Mouse (Mus musculus) myocyte (in vitro differentiated cells): ENCODE measurements around the gene 1700025G04Rik. TPM values are rescaled to one million over a fixed set of nuclear protein-coding genes. Genes with fewer than 3 reads are reported as not detected.

Experiments used
- H3K27me3 ChIP-seq: one replicate; pipeline ENCODE4 v1.6.1; 2011; ENCODE audit not compliant: control insufficient read depth, insufficient read depth, insufficient read length
- H3K36me3 ChIP-seq: one replicate; pipeline ENCODE4 v1.6.1; 2011; ENCODE audit not compliant: control insufficient read depth, insufficient read depth
- H3K4me2 ChIP-seq: one replicate; pipeline ENCODE4 v1.6.1; 2011; ENCODE audit warnings: low read depth, control low read depth
- H3K4me3 ChIP-seq: one replicate; pipeline ENCODE4 v1.5.1; 2011; ENCODE audit warnings: mild to moderate bottlenecking, control low read depth, moderate library complexity
- H3K79me2 ChIP-seq: one replicate; pipeline ENCODE4 v1.6.1; 2011; ENCODE audit not compliant: control insufficient read depth, insufficient read depth
- H3ac ChIP-seq: one replicate; pipeline ENCODE4 v1.6.1; 2011; ENCODE audit not compliant: control insufficient read depth, insufficient read length
- CEBPB ChIP-seq: IDR thresholded peaks from 2 replicates; pipeline ENCODE4 v1.6.1; 2011; ENCODE audit warnings: mild to moderate bottlenecking, moderate library complexity; ENCODE audit not compliant: poor library complexity, insufficient read depth, severe bottlenecking
- E2F4 ChIP-seq: IDR thresholded peaks from one replicate; pipeline ENCODE4 v1.6.1; 2011; ENCODE audit warnings: mild to moderate bottlenecking, control low read depth, moderate library complexity; ENCODE audit not compliant: insufficient read depth
- MAX ChIP-seq: IDR thresholded peaks from one replicate; pipeline ENCODE4 v1.6.1; 2011; ENCODE audit warnings: low read depth, mild to moderate bottlenecking, control low read depth
- MYOD1 ChIP-seq, 3 experiments: IDR thresholded peaks; one replicate each; pipeline ENCODE4 v1.6.1; 2011; ENCODE audit warnings: control low read depth in 2 of 3, low read depth in 2 of 3, mild to moderate bottlenecking in 2 of 3, moderate library complexity in 1 of 3; ENCODE audit not compliant: insufficient read length in 2 of 3, control insufficient read depth in 1 of 3
- MYOG ChIP-seq, 3 experiments: IDR thresholded peaks; one replicate each; pipeline ENCODE4 v1.6.1; 2011; ENCODE audit warnings: control low read depth in 2 of 3, low read depth in 2 of 3, mild to moderate bottlenecking in 2 of 3; ENCODE audit not compliant: insufficient read length in 2 of 3, control insufficient read depth in 1 of 3, insufficient read depth in 1 of 3
- POLR2A ChIP-seq: IDR thresholded peaks from one replicate; pipeline ENCODE4 v1.6.1; 2011; ENCODE audit warnings: low read depth, mild to moderate bottlenecking, control low read depth, moderate library complexity; ENCODE audit not compliant: insufficient read length
- POLR2AphosphoS2 ChIP-seq: IDR thresholded peaks from one replicate; pipeline ENCODE4 v1.6.1; 2011; ENCODE audit warnings: low read depth, control low read depth; ENCODE audit not compliant: insufficient read length
- REST ChIP-seq: IDR thresholded peaks from one replicate; pipeline ENCODE4 v1.6.1; 2011; ENCODE audit warnings: mild to moderate bottlenecking, control low read depth, moderate library complexity; ENCODE audit not compliant: insufficient read depth, insufficient read length
- SRF ChIP-seq: IDR thresholded peaks from one replicate; pipeline ENCODE4 v1.6.1; 2011; ENCODE audit warnings: low read depth; ENCODE audit not compliant: control insufficient read depth, insufficient read length
- TCF12 ChIP-seq: IDR thresholded peaks from one replicate; pipeline ENCODE4 v1.6.1; 2011; ENCODE audit warnings: mild to moderate bottlenecking, control low read depth; ENCODE audit not compliant: poor library complexity, insufficient read depth, severe bottlenecking
- TCF3 ChIP-seq: IDR thresholded peaks from one replicate; pipeline ENCODE4 v1.6.1; 2011; ENCODE audit warnings: low read depth, control low read depth; ENCODE audit not compliant: insufficient read length
- USF1 ChIP-seq: IDR thresholded peaks from one replicate; pipeline ENCODE4 v1.6.1; 2011; ENCODE audit warnings: low read depth, mild to moderate bottlenecking, control low read depth, moderate library complexity
- polyA plus RNA-seq: library from polyadenylated mRNA; unstranded; fragments of >200 nt; fragmentation: generic; extraction: Trizol; gene quantifications from one replicate; pipeline ENCODE4 v1.2.1, GENCODE M21; 2012; ENCODE audit warnings: missing spikeins

The 1700025G04Rik gene
- polyA plus RNA-seq, 1 experiment: 3.3 TPM

- H3K36me3 ChIP-seq: no peaks in the 10 kb centered on the region
- TF ChIP-seq USF1 (no peak), MYOD1 (IDR thresholded peaks at IDR 0.05; ENCODE audit: control insufficient read depth in 1 of 3, insufficient read length in 2 of 3, low read depth in 2 of 3) (no peak), E2F4 (no peak), POLR2AphosphoS2 (no peak), TCF3 (no peak), CEBPB (no peak), MAX (no peak), MYOG (IDR thresholded peaks at IDR 0.05; ENCODE audit: control insufficient read depth in 1 of 3, insufficient read depth in 1 of 3, insufficient read length in 2 of 3, low read depth in 2 of 3) (no peak), POLR2A (no peak), SRF (no peak), REST (no peak), TCF12 (no peak)
- no peak overlapping the region for H3K4me3 ChIP-seq
- no peak overlapping the region for H3K4me2 ChIP-seq
- H3K79me2 ChIP-seq: no peaks in the 10 kb centered on the region
- no peaks in the 10 kb centered on the region for H3K27me3 ChIP-seq
- H3ac ChIP-seq: no peak overlapping the region
Measured at GRCm38 (mm10) chr1:151925738-151926137, 164.2 kb downstream of the 1700025G04Rik start.

GRCm38 (mm10) chr1:151918806-151919357 is 171.0 kb downstream of the 1700025G04Rik start:
- Histone ChIP-seq H3K4me2 (no peak overlapping the region), H3K79me2 (no peaks in the 10 kb centered on the region), H3K4me3 (no peak overlapping the region), H3K27me3 (no peaks in the 10 kb centered on the region), H3K36me3 (no peaks in the 10 kb centered on the region), H3ac (no peak overlapping the region)
- TF ChIP-seq CEBPB (no peak), REST (no peak), POLR2A (no peak), POLR2AphosphoS2 (no peak), TCF3 (no peak), MYOD1 (IDR thresholded peaks at IDR 0.05; ENCODE audit: control insufficient read depth in 1 of 3, insufficient read length in 2 of 3, low read depth in 2 of 3) (no peak), USF1 (no peak), E2F4 (no peak), MYOG (IDR thresholded peaks at IDR 0.05; ENCODE audit: control insufficient read depth in 1 of 3, insufficient read depth in 1 of 3, insufficient read length in 2 of 3, low read depth in 2 of 3) (no peak), MAX (no peak), TCF12 (no peak), SRF (no peak)

GRCm38 (mm10) chr1:151917736-151918135 is 172.2 kb downstream of the 1700025G04Rik start:
- no peak overlapping the region for H3ac ChIP-seq
- H3K4me2 ChIP-seq: no peak overlapping the region
- no peak overlapping the region for H3K4me3 ChIP-seq
- TF ChIP-seq E2F4: no peak
- TF ChIP-seq POLR2AphosphoS2: no peak
- TF ChIP-seq MAX: no peak
- no peak for TF ChIP-seq REST
- no peak for TF ChIP-seq MYOG (IDR thresholded peaks at IDR 0.05; ENCODE audit: control insufficient read depth in 1 of 3, insufficient read depth in 1 of 3, insufficient read length in 2 of 3, low read depth in 2 of 3)
- no peak for TF ChIP-seq TCF3
- H3K36me3 ChIP-seq: no peaks in the 10 kb centered on the region
- H3K79me2 ChIP-seq: no peaks in the 10 kb centered on the region
- H3K27me3 ChIP-seq: no peaks in the 10 kb centered on the region

GRCm38 (mm10) chr1:151914494-151914893 is 175.4 kb downstream of the 1700025G04Rik start:
- no peaks in the 10 kb centered on the region for H3K79me2 ChIP-seq
- H3K4me3 ChIP-seq: no peak overlapping the region
- no peaks in the 10 kb centered on the region for H3K36me3 ChIP-seq
- H3K4me2 ChIP-seq: no peak overlapping the region
- no peak overlapping the region for H3ac ChIP-seq
- no peaks in the 10 kb centered on the region for H3K27me3 ChIP-seq
- TF ChIP-seq MYOG (IDR thresholded peaks at IDR 0.05; ENCODE audit: control insufficient read depth in 1 of 3, insufficient read depth in 1 of 3, insufficient read length in 2 of 3, low read depth in 2 of 3) (no peak), REST (no peak), SRF (no peak), POLR2AphosphoS2 (no peak), POLR2A (no peak), E2F4 (no peak), MYOD1 (IDR thresholded peaks at IDR 0.05; ENCODE audit: control insufficient read depth in 1 of 3, insufficient read length in 2 of 3, low read depth in 2 of 3) (no peak), TCF3 (no peak), TCF12 (no peak), CEBPB (no peak), MAX (no peak), USF1 (no peak)

GRCm38 (mm10) chr1:151907014-151907413 is 182.9 kb downstream of the 1700025G04Rik start:
- Histone ChIP-seq H3K4me3 (no peak overlapping the region), H3K36me3 (no peaks in the 10 kb centered on the region), H3K79me2 (no peaks in the 10 kb centered on the region), H3ac (no peak overlapping the region), H3K27me3 (no peaks in the 10 kb centered on the region), H3K4me2 (no peak overlapping the region)
- no peak for TF ChIP-seq CEBPB
- no peak for TF ChIP-seq USF1
- TF ChIP-seq MAX: no peak
- TF ChIP-seq MYOG (IDR thresholded peaks at IDR 0.05; ENCODE audit: control insufficient read depth in 1 of 3, insufficient read depth in 1 of 3, insufficient read length in 2 of 3, low read depth in 2 of 3): no peak
- TF ChIP-seq TCF12: no peak
- TF ChIP-seq REST: no peak
- TF ChIP-seq POLR2A: no peak
- TF ChIP-seq POLR2AphosphoS2: no peak
- no peak for TF ChIP-seq E2F4
- TF ChIP-seq SRF: no peak
- TF ChIP-seq TCF3: no peak
- TF ChIP-seq MYOD1 (IDR thresholded peaks at IDR 0.05; ENCODE audit: control insufficient read depth in 1 of 3, insufficient read length in 2 of 3, low read depth in 2 of 3): no peak
